Mouse (Mus musculus) fat pad, adult 2 months (tissue): ENCODE measurements around the gene 1810010H24Rik.
"Not testable (repeated sequence)": the region's sequence is repeated elsewhere in the genome, so short reads cannot be mapped to it uniquely, and the experiment has no call there.

ENCODE experiments used
- DNase-seq: peaks from one replicate; pipeline ENCODE4 v3.0.0-alpha.2; 2011; ENCODE audit warnings: low read depth, low spot score; ENCODE audit errors: extremely low read depth

1810010H24Rik gene

GRCm38 (mm10) chr11:107012324-107013017 lies 13.0 kb upstream of the 1810010H24Rik start:
- DNase-seq, result no peak

DNA sequence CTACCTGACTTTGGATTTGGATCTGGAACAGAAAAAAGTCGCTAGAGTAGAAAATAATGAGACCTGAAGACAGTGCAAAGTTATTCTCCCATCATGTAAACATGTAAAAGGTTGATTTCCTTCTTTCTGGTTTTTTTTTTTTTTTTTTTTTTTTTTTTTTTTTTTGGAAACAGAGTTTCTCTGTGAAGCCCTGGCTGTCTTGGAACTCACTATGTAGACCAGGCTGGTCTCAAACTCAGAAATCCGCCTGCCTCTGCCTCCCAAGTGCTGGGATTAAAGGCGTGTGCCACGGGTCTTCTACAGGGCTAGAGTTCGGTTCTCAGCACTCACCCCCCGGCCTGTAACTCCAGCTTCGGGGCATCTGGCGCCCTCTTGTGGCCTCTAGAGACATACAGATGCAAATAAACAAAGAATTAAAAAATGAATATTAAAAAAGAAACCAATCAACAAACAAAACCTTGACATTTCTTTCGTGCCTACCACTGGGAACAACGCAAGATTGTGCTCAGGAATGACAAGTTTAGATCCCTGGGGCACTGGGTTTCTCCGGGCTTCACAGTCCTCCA lies 11.4 kb upstream of the 1810010H24Rik start:
- DNase-seq, result no peak

DNA sequence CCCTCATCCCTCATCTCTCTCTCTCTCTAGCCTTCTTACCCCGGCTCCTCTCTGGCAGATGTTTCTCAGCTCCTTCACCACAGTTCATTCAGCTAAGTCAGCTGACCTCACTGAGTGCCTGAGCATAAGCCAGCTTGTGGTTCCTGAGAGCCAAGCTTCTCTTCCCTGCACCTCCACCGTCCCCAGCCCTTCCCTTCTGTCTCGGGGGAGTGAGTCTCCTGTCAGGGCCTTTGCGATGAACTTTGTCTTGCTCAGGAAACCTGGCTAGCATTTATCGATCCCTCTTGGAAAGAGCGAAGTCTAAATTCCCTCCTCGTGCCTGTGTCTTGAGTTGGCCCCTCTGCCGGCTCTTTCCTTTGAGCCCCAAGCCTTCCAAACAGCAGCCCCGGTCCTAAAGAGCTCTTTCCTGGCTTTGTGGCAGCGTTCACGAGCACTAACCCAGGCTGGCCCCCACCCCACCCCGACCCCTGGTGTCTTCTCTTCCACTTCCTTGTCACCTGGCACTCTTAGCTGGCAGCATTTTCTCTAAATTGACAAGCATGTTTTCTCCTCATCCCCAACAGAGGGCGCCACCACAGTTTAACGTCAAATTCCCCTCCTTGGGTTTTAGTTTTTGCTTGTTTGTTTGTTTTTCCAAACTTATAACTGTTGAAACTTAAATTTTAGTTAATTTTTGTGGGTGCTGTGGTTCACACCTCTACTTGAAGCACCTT lies 10.7 kb upstream of the 1810010H24Rik start:
- no peak for DNase-seq

DNA sequence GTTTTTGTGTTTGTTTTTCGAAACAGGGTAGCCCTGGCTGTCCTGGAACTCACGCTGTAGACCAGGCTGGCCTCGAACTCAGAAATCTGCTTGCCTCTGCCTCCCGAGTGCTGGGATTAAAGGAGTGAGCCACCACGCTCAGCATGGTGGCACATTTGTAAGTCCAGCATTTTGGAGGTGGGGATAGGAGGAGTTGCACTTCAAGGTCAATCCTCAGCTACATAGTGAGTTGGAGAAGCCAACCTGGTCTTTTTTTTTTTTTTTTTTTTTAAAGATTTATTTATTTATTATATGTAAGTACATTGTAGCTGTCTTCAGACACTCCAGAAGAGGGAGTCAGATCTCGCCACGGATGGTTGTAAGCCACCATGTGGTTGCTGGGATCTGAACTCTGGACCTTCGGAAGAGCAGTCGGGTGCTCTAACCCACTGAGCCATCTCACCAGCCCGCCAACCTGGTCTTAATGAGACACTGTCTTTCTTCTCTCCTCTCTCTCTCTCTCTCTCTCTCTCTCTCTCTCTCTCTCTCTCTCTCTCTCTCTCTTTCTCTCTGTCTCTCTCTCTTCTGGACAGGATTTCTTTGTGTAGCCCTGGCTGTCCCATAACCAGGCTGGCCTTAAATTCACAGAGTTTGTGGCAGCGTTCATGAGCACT lies 9.8 kb upstream of the 1810010H24Rik start:
- not testable (repeated sequence) for DNase-seq

- DNase-seq, result no peak
These were observed 8.6 kb upstream of the 1810010H24Rik start for GRCm38 (mm10) chr11:107016893-107017292.

GRCm38 (mm10) chr11:107017339-107017886 lies 8.1 kb upstream of the 1810010H24Rik start:
- no peak for DNase-seq

GRCm38 (mm10) chr11:107018606-107019005 lies 6.9 kb upstream of the 1810010H24Rik start:
- no peak for DNase-seq

DNA sequence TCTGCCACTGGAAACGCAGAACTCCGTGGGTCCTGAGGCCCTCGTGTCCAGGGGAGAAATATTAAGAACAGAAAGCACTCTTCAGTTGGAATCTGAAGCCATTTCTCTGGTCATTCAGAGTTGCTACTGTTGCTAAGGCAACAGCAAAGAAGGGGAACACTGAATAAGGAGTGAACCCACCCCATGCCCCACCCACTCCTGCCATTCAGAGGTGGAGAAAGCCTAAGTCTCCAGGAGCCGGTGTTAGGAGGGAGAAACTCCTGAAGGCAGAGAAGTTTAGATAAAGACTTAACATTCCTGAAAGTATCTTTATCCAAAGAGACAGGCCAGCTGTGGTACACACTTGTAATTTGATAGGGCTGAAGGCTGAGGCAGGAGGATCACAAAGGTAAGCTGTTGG lies 6.2 kb upstream of the 1810010H24Rik start:
- DNase-seq, result no peak

- DNase-seq, result not testable (repeated sequence)
These were observed 5.8 kb upstream of the 1810010H24Rik start for GRCm38 (mm10) chr11:107019722-107020121.

DNA sequence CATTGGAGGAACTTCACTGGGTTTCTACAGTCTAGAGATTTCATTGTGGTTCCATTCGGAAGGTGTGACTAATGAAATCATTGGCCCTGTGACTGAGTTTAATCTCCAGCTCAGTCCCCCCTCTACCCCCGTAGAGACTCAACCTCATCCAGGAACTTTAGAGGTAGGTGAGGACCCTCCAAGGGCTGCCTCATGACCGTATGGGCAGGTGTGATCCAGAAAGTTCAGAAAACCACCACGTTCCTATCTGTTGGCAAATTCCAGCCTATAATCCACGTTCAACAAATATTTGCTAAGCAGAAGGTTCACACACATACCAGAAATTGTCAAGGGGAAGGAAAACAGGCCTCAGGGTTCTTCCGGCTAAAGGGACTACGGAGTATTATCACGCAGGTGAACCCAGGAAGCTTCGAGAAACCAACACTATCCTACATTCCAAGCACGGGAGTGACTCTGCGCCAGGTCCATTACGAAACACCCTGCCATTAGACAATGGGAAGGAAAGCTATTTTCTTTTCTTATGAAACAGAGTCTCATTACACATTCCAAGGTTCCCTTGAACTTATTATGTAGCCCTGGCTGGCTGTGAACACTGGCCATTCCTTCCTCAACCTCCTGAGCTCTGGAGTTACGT lies 3.3 kb upstream of the 1810010H24Rik start:
- peak; percentile 69 for DNase-seq

DNA sequence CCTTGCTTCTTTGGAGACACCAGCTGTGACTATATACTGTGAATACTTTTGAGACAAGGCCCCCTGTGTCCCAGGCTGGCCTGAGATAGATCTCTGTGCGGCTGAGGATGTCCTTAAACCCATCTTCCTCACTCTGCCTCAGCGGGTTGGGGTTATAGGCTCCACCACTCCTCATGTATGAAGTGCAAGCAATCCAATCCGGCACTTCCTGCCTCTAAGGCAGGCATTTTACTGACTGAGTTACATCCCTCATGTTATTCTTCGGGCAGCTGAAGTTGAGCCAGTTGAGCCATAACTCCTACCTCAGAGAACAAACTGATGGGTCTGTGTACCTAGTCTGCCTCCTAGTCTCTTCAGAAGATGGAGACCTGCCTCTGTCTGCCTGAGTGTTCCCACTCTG lies 1.1 kb upstream of the 1810010H24Rik start:
- no peak for DNase-seq

DNA sequence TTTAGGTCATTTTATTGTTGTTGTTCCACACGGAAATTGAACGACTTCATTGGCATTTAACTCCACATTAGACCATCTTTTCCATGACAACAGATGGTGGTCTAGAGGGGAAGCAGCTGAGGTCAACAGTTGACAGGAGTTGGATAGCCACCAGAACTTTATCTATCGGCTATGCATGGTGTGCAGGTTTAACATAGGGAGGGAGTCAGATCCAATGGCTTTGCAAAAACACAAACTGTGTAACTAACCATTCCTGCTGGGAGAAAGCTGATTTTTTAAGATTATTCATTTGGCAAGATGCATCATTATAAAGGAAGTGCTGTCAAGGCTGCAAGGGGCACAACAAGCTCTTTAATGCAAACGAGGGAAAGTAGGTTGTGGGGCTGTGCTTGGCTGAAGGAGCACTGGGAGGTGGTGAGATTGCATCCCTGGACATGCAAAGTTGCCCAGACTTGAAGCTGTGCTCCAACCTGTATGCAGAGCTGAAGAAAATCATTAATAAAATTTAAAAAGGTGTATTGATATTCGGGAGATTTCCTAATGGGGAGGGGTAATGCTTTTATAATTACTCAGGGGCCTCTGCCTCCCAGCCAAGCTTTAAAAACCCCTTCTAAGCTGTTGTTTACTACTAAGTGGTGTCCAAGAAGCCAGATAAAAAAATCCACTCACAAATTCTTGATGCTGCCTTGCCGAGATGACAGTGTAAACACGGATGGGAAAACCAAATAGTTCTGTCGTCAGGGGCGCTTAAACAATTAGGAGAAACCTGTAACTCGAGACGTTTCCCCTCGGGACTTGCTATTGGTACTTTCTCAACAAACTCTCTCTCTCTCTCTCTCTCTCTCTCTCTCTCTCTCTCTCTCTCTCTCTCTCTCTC lies 1.3 kb downstream of the 1810010H24Rik start:
- DNase-seq, result no peak

- DNase-seq, result no peak
These were observed 2.2 kb downstream of the 1810010H24Rik start for GRCm38 (mm10) chr11:107027431-107028274.

GRCm38 (mm10) chr11:107028275-107028618 lies 2.8 kb downstream of the 1810010H24Rik start:
- DNase-seq, result no peak

DNA sequence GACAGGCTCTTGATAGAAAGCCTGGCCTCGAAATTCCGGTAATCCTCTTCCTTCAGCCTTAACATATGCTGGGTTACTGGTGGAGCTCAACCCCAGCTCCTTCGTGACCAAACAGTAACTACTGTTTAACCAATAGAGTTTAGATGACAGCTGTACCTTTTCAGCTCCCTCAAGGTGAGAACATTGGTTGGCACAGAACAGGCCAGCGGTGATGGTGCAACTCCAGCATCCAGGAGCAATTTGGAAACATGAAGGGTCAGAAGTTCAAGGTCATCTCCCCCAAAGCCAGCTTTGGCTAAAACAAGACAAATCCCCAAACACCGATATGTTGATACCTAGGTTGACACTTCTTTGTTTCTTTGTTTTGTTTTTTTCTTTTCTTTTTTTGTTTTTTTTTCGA lies 3.3 kb downstream of the 1810010H24Rik start:
- no peak for DNase-seq

- no peak for DNase-seq
These were observed 4.1 kb downstream of the 1810010H24Rik start for GRCm38 (mm10) chr11:107029536-107029935.

GRCm38 (mm10) chr11:107031635-107032034 lies 6.2 kb downstream of the 1810010H24Rik start:
- DNase-seq, result no peak

DNA sequence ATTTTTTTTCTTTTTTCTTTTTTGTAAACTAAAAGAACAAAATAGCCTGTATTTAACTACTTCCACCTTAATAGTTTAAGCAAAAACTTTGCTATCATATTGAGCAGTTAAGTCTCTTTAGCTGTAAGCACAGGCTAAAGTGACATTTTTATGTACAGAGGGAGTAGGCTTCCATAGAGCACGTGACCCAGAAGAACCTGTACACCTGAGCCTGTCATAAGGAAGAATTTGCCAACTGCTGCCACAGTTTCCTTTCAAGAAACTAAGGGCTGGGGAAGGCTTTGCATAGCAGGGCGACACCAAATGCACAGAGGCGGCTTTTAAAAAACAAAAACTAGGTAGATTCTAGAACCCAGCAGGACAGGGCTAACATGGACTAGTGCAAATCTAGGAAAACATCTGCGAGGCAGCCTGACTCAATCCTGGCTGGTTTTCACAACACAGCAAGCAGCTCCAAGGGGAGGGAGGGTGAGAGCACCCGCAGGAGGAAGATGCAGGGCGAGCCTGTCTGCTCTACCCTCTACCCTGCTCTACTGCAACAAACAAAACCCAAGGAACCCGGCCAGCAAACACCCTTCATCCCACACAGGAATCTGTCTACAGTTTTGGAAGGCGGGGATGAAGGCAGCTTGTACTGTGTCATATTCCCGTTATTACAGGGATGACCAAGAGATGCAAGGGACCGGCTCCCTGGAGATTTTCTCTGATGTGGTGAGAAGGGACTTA lies 8.8 kb downstream of the 1810010H24Rik start:
- DNase-seq, result no peak
